Mouse (Mus musculus): Measurements from ENCODE around the gene Slc34a3.

- TF ChIP-seq POLR2A (IDR thresholded peaks at IDR 0.05; ENCODE audit: control insufficient read depth, extremely low read depth, insufficient read depth, low read length, poor library complexity) (no peak), CTCF (IDR thresholded peaks at IDR 0.05; ENCODE audit: borderline replicate concordance, control insufficient read depth, extremely low read depth, insufficient read depth, low read length, poor library complexity) (no peak)
Observed at GRCm38 (mm10) chr2:25266720-25267119, 32.6 kb upstream of the Slc34a3 start.
